Mouse (Mus musculus) neural tube, embryonic 13.5 days (tissue): ENCODE data around the gene Otub1. TPM values are rescaled to one million over a fixed set of nuclear protein-coding genes. Genes with fewer than 3 reads are reported as not detected.
A peak's percentile ranks its signal among the peaks of the same experiment; 100 is the strongest.

Experiments
- ATAC-seq: fragments of 200-750 bp; cut with Nextera tagmentation; 2 replicates; pipeline ENCODE4 v1.8.0; 2017; ENCODE audit warnings: low read depth, mild to moderate bottlenecking, moderate TSS enrichment, moderate library complexity
- H3K27ac ChIP-seq: fragments of 300-500 bp; sonication (generic); replicated peaks from 2 replicates; pipeline ENCODE4 v1.5.1; 2015; ENCODE audit warnings: moderate library complexity, mild to moderate bottlenecking, inconsistent platforms
- H3K27me3 ChIP-seq: fragments of 300-500 bp; sonication (generic); 2 replicates; pipeline ENCODE4 v1.6.1; 2015; ENCODE audit warnings: mild to moderate bottlenecking, inconsistent platforms
- H3K36me3 ChIP-seq: fragments of 300-500 bp; sonication (generic); 2 replicates; pipeline ENCODE4 v1.6.1; 2015; ENCODE audit warnings: mild to moderate bottlenecking, inconsistent platforms
- H3K4me1 ChIP-seq: fragments of 300-500 bp; sonication (generic); replicated peaks from 2 replicates; pipeline ENCODE4 v1.6.1; 2015; ENCODE audit warnings: inconsistent platforms
- H3K4me2 ChIP-seq: fragments of 300-500 bp; sonication (generic); 2 replicates; pipeline ENCODE4 v1.6.1; 2015; ENCODE audit warnings: inconsistent platforms, mild to moderate bottlenecking, moderate library complexity
- H3K4me3 ChIP-seq: fragments of 300-500 bp; sonication (generic); 2 replicates; pipeline ENCODE4 v1.5.1; 2015; ENCODE audit warnings: mild to moderate bottlenecking, inconsistent platforms
- H3K9ac ChIP-seq: fragments of 300-500 bp; sonication (generic); 2 replicates; pipeline ENCODE4 v1.6.1; 2015; ENCODE audit warnings: moderate library complexity, mild to moderate bottlenecking, inconsistent platforms
- H3K9me3 ChIP-seq: fragments of 300-500 bp; sonication (generic); 2 replicates; pipeline ENCODE4 v1.6.1; 2016; ENCODE audit warnings: inconsistent platforms
- WGBS: fragments of 180-500 bp; shearing (Covaris S2); methylation state at CpG from one replicate; pipeline ENCODE4 v1.1.7; 2015; 5-methylcytosine and 5-hydroxymethylcytosine counted together
- polyA plus RNA-seq: library from polyadenylated mRNA; unstranded; fragments of >200 nt; fragmentation: Nextera tagmentation; extraction: Ambion mirVana; gene quantifications from 2 replicates; pipeline ENCODE4 v1.2.1, GENCODE M21; 2015

Gene Otub1
- polyA plus RNA-seq, 1 experiment from 2014 or later = 243 TPM

DNA sequence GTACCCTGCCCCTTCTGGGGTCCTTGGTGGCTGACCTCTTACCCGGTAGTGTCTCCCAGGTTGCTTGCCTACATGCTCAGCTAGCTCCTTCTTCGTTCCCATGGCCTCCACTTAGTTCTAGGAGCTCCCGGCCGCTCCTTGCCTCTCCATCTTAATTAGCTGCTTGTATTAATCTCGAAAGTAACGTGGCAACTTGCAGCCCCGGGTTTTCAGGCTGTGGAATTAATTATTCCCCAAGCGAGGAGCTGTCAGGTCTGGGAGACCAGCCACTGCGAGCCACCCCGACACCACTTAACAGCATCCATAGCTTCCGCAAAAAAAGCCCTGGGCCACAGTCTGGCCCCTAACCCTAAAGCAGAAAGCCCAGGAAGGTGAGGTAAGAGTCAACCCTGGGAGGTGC, 22.7 kb downstream of the Otub1 start:
- Histone ChIP-seq H3K36me3 (no peaks in the 10 kb centered on the region), H3K4me3 (no peak overlapping the region), H3K27me3 (peaks cover 78% of the 10 kb centered on the region), H3K4me1 (peaks cover 76% of the 10 kb centered on the region), H3K9me3 (no peaks in the 10 kb centered on the region), H3K27ac (no peak overlapping the region), H3K4me2 (no peak overlapping the region), H3K9ac (no peak overlapping the region)
- ATAC-seq = no peak
- 41% methylated on average over 11 of the region's 11 CpGs for whole genome bisulfite sequencing

DNA sequence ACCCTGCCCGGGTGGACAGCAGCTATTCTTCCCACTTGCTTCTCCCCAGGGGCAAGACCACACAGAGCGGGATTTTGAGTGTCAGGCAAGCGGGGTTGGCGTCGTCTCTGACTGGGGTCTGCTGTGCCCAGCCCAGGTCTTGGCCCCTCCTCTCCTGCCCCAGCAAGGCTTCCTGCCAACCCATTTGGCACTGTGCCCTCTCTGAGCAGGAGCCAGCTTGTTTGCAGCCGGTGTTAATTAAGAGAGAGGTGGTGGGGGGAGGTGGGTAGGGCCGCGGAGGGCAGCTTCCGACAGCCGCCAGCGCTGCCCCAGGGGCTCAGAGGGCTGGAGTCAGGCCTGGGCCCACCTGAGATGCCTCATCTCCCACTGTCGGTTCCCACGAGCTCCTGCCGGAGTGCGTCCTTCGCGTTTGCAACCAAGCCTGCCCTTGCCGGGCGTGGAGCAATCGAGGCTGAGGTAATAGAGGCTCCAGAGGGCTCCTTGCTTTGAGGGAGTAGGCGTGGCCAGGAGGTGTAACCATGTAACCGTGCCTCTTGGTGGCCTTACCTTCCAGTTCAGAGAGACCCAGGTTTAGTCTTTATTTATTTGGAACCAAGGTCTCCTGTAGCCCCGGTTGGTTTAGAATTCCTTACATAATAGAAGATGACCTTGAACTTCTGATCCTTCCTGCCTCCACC, 23.7 kb downstream of the Otub1 start:
- H3K27me3 ChIP-seq = peaks cover 77% of the 10 kb centered on the region
- peak; percentile 81 for ATAC-seq
- peak overlapping the region; percentile 24 for H3K4me2 ChIP-seq
- peaks cover 77% of the 10 kb centered on the region for H3K4me1 ChIP-seq
- H3K9me3 ChIP-seq = no peaks in the 10 kb centered on the region
- H3K9ac ChIP-seq = no peak overlapping the region
- 0 out of 2 replicates have a peak overlapping the region, but pooled peaks have one; percentile 23 for H3K27ac ChIP-seq
- WGBS = 3% methylated on average over 23 of the region's 23 CpGs
- no peaks in the 10 kb centered on the region for H3K36me3 ChIP-seq
- H3K4me3 ChIP-seq = no peak overlapping the region

DNA sequence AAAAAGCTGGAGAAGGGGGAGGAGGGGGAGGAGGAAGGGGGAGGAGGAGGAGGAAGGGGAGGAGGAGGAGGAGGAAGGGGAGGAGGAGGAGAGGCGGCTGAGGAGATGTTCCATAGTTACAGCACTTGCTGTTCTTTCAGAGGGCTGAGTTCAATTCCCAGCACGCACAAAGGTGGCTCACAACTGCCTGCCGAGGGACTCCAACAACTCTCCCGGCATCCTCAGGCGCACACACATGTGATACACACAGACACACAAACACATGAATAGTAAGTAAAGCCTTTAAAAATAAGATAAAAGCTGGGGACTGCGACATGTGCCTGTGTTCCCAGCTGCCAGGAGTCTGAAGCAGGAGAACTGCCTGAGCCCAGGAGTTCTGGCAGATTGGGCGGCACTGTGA, 24.6 kb downstream of the Otub1 start:
- Histone ChIP-seq H3K4me3 (no peak overlapping the region), H3K9me3 (no peaks in the 10 kb centered on the region), H3K27me3 (peaks cover 72% of the 10 kb centered on the region), H3K9ac (no peak overlapping the region), H3K36me3 (no peaks in the 10 kb centered on the region), H3K4me1 (peaks cover 72% of the 10 kb centered on the region), H3K27ac (0 out of 2 replicates have a peak overlapping the region, but pooled peaks have one; percentile 23), H3K4me2 (no peak overlapping the region; the same call in 1 of the 2 replicates)
- ATAC-seq = no peak
- 48% methylated on average over 7 of the region's 7 CpGs for WGBS

DNA sequence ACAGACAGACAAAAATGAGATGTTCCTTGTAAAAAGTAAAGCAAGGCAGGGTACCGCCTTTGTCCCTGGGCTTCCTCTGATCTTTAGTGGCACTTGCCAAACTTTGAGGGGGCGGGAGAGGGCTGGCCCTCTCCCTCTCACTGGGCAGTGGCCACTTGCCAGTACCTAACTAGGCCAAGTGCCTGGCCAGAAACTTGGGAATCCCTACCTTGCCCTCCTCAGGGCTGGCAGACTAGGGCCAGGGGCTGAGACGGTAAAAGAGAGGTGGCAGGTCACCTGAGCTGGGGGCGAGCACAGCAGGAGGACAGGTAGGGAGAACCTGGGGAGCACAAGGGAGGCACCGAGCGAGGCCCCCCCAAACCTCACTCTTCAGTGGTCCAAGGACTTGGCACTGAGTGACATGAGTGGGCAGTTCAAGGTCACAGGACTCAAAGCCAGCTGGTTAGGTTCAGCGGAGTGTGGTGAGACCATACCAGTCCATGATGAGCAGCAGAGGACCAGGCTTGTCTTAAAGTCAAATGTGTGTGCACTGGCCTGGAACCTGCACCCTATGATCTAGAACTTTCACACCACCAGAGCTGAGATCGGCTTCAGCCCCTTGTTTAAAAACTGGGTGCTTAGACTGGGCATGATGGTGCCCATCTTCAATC, 25.2 kb downstream of the Otub1 start:
- Histone ChIP-seq H3K27me3 (peaks cover 66% of the 10 kb centered on the region), H3K4me1 (peaks cover 72% of the 10 kb centered on the region), H3K4me3 (no peak overlapping the region), H3K9me3 (no peaks in the 10 kb centered on the region), H3K36me3 (no peaks in the 10 kb centered on the region), H3K4me2 (no peak overlapping the region), H3K27ac (no peak overlapping the region), H3K9ac (no peak overlapping the region)
- ATAC-seq = no peak
- WGBS = 80% methylated on average over 8 of the region's 8 CpGs

DNA sequence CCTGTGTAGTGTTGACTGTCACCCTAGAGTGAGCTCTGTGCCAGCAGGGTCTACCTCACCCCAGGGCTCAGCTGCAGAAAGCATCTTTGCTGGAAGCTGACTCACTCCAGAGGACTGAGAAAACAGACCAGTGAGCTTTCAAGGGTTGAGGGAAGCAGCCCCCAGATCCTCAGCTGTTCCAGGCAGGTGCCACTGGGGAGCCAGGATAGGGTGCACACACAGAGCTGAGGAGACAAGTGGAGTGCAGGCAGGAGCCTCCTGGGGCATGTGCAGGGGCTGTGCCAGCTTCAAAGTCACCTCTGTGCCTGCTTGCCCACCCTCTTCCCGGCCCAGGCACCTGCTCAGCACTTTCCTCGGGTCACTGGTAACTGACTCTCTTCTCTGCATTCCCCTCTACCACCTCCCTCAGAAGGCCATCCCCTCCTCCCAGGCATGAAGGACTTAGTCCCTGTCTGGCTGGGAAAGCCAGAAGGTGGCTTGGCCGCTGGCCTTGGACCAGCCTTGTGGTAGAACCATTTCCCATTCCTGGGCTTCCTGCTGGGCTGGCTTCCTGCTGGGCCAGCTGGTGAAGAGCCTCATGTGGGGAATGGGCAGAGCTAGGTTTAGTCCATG, 27.2 kb downstream of the Otub1 start:
- peaks cover 66% of the 10 kb centered on the region for H3K27me3 ChIP-seq
- WGBS = 45% methylated on average over 3 of the region's 3 CpGs
- H3K4me1 ChIP-seq = peaks cover 68% of the 10 kb centered on the region
- no peak overlapping the region for H3K9ac ChIP-seq
- H3K27ac ChIP-seq = no peak overlapping the region
- H3K4me2 ChIP-seq = no peak overlapping the region
- H3K4me3 ChIP-seq = no peak overlapping the region
- no peaks in the 10 kb centered on the region for H3K36me3 ChIP-seq
- no peak for ATAC-seq
- H3K9me3 ChIP-seq = no peaks in the 10 kb centered on the region

DNA sequence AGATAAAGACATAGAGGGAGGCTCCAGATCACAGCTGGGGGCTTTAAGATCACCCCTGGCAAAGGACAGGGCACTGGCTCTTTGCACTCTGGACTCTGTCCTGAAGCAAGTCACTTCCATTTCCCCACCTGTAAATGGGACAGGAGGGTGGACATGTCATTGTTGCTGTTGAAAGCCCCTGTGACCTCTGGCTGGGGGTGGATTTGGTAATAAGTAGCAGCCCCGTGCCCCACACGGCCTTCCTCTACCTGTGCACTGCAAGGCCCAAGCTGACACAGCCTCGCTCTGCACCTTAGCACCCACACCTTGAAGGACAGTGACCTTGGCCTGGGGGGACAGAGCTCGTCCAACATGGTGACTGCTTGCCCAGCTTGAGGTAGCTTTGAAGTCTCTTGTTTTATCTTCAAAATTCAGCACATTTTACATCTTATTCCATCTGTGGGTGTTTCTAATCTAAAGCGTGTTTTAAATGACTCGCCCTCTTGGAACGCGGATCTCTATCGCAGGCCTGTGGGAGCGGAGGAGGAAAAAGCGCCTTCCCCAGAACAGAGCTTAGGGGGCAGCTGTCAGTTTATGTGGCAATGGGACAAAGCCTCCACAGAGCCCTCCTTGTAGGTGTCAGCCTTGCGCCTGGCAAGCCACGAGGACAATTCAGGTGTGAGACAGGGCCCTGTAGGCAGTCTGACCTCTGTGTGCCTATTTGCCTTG, 28.2 kb downstream of the Otub1 start:
- no peak overlapping the region for H3K27ac ChIP-seq
- H3K4me3 ChIP-seq = no peak overlapping the region
- WGBS = 63% methylated on average over 13 of the region's 13 CpGs
- no peaks in the 10 kb centered on the region for H3K9me3 ChIP-seq
- no peak for ATAC-seq
- no peaks in the 10 kb centered on the region for H3K36me3 ChIP-seq
- H3K9ac ChIP-seq = no peak overlapping the region
- no peak overlapping the region for H3K4me2 ChIP-seq
- H3K4me1 ChIP-seq = peaks cover 65% of the 10 kb centered on the region
- peaks cover 64% of the 10 kb centered on the region for H3K27me3 ChIP-seq

DNA sequence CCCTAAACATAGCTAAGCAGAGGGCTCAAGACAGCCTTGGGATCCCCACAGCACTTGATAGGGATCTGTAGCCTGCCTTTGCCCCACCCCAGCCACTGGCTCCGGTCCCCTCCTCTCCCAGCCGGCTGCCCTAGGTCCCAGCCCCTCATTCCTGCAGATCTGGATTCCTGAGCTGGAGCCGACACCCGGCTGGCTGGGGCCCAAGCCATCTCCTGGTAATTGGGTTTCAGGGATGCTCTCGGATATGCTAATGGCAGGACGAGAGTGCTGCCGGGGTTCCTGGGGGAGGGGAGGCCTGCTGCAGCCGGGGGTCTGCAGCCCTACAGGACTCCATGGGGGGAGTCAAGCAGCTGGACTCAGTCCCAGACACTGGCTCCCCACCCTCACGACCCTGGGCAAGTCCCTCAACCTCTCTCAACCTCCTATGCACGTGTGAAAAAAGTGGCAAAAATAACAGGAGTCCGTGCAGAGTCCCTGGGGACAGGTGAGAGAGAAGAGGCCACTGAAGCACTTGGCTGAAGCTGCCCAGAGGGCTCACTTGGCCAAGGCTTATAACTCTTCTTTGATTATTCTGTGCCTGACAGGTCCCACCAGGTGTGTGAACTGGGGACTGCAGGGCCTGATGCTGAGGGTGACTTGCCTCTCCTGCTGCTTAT, 29.9 kb downstream of the Otub1 start:
- 8% methylated on average over 11 of the region's 11 CpGs for WGBS
- H3K4me1 ChIP-seq = peaks cover 66% of the 10 kb centered on the region
- H3K4me3 ChIP-seq = no peak overlapping the region
- no peak overlapping the region for H3K4me2 ChIP-seq
- H3K9ac ChIP-seq = no peak overlapping the region; the same call in 1 of the 2 replicates
- peaks cover 59% of the 10 kb centered on the region for H3K27me3 ChIP-seq
- no peak overlapping the region for H3K27ac ChIP-seq
- no peaks in the 10 kb centered on the region for H3K9me3 ChIP-seq
- ATAC-seq = 0 out of 2 replicates have a peak, but pooled peaks have one; percentile 5
- no peaks in the 10 kb centered on the region for H3K36me3 ChIP-seq

DNA sequence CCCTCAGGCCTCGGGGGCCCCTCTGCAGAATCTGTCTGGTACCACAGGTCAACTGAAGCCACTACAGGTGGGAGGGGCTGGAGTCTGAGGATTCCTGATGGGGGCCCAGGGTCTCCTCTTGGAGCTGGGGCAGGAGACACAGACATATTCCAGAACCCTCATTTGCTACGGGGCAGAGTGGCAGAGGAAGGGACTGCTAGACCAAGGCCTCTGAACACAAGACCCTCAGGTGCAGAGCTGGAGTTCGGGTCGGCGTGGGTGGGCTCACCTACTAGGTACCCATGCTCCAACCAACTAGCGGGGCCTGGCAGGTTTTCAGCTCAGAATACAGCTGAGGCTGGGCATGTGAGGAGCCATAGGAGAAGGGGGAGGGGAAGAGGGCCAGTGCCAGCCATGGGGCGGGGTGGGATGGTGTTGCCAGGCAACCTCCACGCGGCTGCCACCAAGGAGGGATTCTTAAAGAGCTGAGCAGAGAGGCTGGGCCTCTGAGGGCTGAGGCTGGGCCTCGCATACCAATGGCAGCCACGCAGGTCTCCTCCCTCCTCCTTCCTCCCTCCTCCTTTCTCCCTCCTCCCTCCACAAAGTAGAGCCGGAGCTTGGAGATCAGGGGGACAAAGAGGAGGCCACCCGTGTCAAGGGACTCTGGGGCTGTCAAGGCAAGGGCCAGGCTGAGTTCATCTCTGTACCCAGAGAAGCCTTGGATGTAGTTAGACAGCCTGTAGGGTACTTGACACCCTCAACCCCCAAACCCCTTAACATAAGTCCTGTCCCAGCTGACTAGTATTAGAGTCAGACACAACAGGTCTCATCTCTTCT, 33.9 kb downstream of the Otub1 start:
- H3K4me1 ChIP-seq = peaks cover 45% of the 10 kb centered on the region
- WGBS = 12% methylated on average over 13 of the region's 13 CpGs
- H3K27me3 ChIP-seq = peaks cover 53% of the 10 kb centered on the region
- H3K9ac ChIP-seq = peak overlapping the region; percentile 12; the same call in 1 of the 2 replicates
- H3K27ac ChIP-seq = peak overlapping the region; percentile 61
- H3K4me2 ChIP-seq = 0 out of 2 replicates have a peak overlapping the region, but pooled peaks have one; percentile 13
- peak; percentile 89 for ATAC-seq
- no peak overlapping the region for H3K4me3 ChIP-seq
- no peaks in the 10 kb centered on the region for H3K9me3 ChIP-seq
- no peaks in the 10 kb centered on the region for H3K36me3 ChIP-seq

DNA sequence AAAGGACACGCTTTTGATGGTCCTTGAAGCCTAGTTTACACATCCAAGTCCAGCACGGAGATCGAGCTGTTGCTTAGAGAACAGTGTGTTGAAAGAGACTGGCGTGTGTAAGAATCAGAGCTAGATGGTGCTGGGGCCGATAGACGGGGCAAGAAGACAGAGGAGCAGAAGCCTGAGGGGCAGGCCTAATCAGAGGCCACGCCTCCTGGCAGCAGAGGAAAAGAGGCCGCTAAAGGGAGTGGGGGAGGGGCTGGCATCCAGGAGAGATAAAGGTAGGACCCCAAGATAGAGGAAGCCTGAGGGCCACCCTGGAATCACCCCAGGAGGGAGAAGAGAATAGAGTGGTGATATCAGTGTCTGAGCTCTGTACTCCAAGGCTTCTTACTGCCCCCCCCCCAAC, 34.7 kb downstream of the Otub1 start:
- 9% methylated on average over 8 of the region's 8 CpGs for WGBS
- peaks cover 58% of the 10 kb centered on the region for H3K27me3 ChIP-seq
- no peak overlapping the region; the same call in 1 of the 2 replicates for H3K9ac ChIP-seq
- peaks cover 43% of the 10 kb centered on the region for H3K4me1 ChIP-seq
- no peak overlapping the region for H3K4me3 ChIP-seq
- peak; percentile 30 for ATAC-seq
- no peak overlapping the region for H3K4me2 ChIP-seq
- no peaks in the 10 kb centered on the region for H3K36me3 ChIP-seq
- H3K27ac ChIP-seq = 0 out of 2 replicates have a peak overlapping the region, but pooled peaks have one; percentile 18
- no peaks in the 10 kb centered on the region for H3K9me3 ChIP-seq

DNA sequence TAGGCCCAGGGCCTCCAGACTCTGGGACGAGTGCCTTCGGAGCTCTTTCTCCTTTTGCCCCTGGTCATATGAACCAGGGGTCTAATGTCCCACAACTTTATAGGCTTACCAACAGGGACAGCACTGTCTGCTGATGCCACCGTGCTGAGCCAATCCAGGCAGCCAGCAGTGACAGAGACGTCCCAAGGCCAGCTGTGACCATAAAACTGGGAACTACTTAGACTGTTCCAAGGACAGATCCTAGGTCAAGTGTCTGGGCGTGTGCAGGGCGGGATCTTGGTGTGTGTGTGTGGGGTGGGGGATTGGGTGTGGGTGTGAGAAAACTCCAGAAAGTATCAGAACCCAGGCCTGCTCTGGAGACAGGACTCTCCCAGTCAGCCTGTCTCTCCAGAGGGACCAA, 35.2 kb downstream of the Otub1 start:
- WGBS = 58% methylated on average over 6 of the region's 6 CpGs
- H3K9me3 ChIP-seq = no peaks in the 10 kb centered on the region

DNA sequence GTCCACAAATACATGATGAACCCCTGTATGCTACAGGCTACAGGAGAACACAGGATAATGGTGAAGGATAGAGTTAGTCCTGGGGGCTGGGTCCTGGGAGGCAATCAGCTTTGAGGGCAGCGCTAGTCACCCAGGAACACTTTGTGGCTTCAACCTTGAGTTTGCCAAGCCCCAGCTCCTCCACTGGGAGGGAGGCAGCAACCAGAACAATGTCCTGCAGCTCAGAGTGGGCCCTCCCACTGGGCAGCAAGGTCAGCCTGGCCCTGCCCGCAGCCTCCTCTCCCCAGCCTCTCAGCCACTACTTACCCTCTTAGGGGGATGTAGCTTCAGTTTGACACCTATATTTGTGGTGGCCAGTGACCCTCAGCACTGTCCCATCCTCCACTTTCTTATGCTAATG, 37.7 kb downstream of the Otub1 start:
- Histone ChIP-seq H3K4me1 (peaks cover 59% of the 10 kb centered on the region), H3K27me3 (peaks cover 68% of the 10 kb centered on the region)
- whole genome bisulfite sequencing = 39% methylated on average over 2 of the region's 2 CpGs

More for the DNA sequence above, 35.2 kb downstream of the Otub1 start:
- no peak overlapping the region for H3K4me3 ChIP-seq
- no peak overlapping the region for H3K4me2 ChIP-seq
- H3K36me3 ChIP-seq = no peaks in the 10 kb centered on the region
- no peak for ATAC-seq
- no peak overlapping the region for H3K9ac ChIP-seq
- no peak overlapping the region for H3K27ac ChIP-seq
- peaks cover 61% of the 10 kb centered on the region for H3K27me3 ChIP-seq
- peaks cover 43% of the 10 kb centered on the region for H3K4me1 ChIP-seq

More for the DNA sequence above, 37.7 kb downstream of the Otub1 start:
- Histone ChIP-seq H3K9ac (no peak overlapping the region), H3K27ac (no peak overlapping the region), H3K36me3 (no peaks in the 10 kb centered on the region), H3K4me3 (no peak overlapping the region), H3K4me2 (no peak overlapping the region), H3K9me3 (no peaks in the 10 kb centered on the region)
- no peak for ATAC-seq
